Mouse (Mus musculus) megakaryocyte, embryonic 14.5 days (primary cell): Measurements from ENCODE around the gene Rrnad1.

Experiments
- FLI1 ChIP-seq: IDR thresholded peaks from 2 replicates; pipeline ENCODE4 v1.6.1; 2012; ENCODE audit warnings: low read length, inconsistent platforms, mixed read lengths
- GATA1 ChIP-seq: IDR thresholded peaks from 3 replicates; pipeline ENCODE4 v1.6.1; 2012; ENCODE audit warnings: mixed read lengths, low read length, inconsistent platforms, borderline replicate concordance

GRCm38 (mm10) chr3:87909381-87909780 is 21.1 kb downstream of the Rrnad1 start:
- TF ChIP-seq GATA1 (no peak), FLI1 (no peak)
